Mouse (Mus musculus) lung, postnatal 0 days (tissue): Measurements from ENCODE around the gene Dazap1.

Experiments used
- CTCF ChIP-seq: IDR thresholded peaks from 2 replicates; pipeline ENCODE4 v1.5.1; 2016; ENCODE audit warnings: antibody characterized with exemption, mild to moderate bottlenecking
- EP300 ChIP-seq: IDR thresholded peaks from 2 replicates; pipeline ENCODE4 v1.6.1; 2016; ENCODE audit warnings: antibody characterized with exemption, mild to moderate bottlenecking, control low read depth

DNA sequence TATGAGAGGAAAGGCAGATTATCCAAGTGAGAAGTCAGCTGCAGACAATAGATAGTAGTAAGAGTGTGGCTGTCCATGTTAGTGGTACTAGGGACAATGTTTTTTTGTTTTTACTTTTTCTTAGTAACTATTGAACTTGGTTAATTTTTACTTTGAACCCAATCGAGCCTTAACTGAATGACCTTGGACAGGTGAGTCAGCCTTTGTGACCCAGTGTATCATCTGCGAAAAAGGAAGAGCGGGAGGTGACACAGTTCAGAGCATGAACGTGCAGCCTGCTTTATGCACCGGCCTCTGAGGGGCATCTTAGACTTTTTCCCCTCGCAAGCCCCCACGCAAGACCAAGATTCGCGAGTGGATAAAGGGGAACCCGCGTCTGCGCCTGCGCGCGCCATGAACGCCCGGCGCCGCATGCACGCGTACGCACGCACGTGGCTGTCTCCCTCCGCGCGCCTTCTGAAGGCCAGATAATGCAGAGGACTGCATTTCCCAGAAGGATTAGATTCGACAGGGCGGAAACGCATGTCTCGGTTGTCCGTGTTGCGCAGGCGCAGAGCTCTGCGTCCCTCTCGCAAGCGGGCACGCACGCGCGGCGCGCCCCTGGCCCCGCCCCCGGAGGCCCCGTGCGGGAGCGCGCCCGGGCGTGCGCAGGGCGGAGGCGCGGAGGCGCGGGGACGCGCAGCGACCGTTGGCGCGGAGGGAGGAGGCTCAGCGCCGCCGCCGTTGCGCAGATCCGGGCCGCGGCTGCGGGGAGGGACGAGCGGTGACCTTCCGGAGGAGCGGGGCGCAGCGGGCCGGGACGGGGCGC, 3.3 kb downstream of the Dazap1 start:
- TF ChIP-seq EP300 (no peak), CTCF (no peak)
